Mouse (Mus musculus) limb, embryonic 13.5 days (tissue): ENCODE results near the gene Rsrc1. TPM values are rescaled to one million over a fixed set of nuclear protein-coding genes. Genes with fewer than 3 reads are reported as not detected.
"Not testable (repeated sequence)": the region's sequence is repeated elsewhere in the genome, so short reads cannot be mapped to it uniquely, and the experiment has no call there.

Source experiments
- ATAC-seq: fragments of 200-750 bp; cut with Nextera tagmentation; 2 replicates; pipeline ENCODE4 v1.8.0; 2017; ENCODE audit warnings: low read depth, moderate number of reproducible peaks, moderate TSS enrichment; ENCODE audit not compliant: low FRiP score
- H3K27ac ChIP-seq: fragments of 300-500 bp; sonication (generic); 2 replicates; pipeline ENCODE4 v1.5.1; 2015; ENCODE audit warnings: inconsistent platforms, mild to moderate bottlenecking, moderate library complexity
- H3K27me3 ChIP-seq: fragments of 300-500 bp; sonication (generic); 2 replicates; pipeline ENCODE4 v1.6.1; 2015; ENCODE audit warnings: mild to moderate bottlenecking, inconsistent platforms
- H3K36me3 ChIP-seq: fragments of 300-500 bp; sonication (generic); 2 replicates; pipeline ENCODE4 v1.6.1; 2015; ENCODE audit warnings: inconsistent platforms, mild to moderate bottlenecking, moderate library complexity
- H3K4me1 ChIP-seq: fragments of 300-500 bp; sonication (generic); 2 replicates; pipeline ENCODE4 v1.6.1; 2015; ENCODE audit warnings: inconsistent platforms
- H3K4me2 ChIP-seq: fragments of 300-500 bp; sonication (generic); replicated peaks from 2 replicates; pipeline ENCODE4 v1.6.1; 2015; ENCODE audit warnings: inconsistent platforms, mild to moderate bottlenecking, moderate library complexity
- H3K4me3 ChIP-seq: fragments of 300-500 bp; sonication (generic); 2 replicates; pipeline ENCODE4 v1.5.1; 2015; ENCODE audit warnings: moderate library complexity, mild to moderate bottlenecking, inconsistent platforms
- H3K9ac ChIP-seq: fragments of 300-500 bp; sonication (generic); 2 replicates; pipeline ENCODE4 v1.6.1; 2015; ENCODE audit warnings: mild to moderate bottlenecking, inconsistent platforms
- H3K9me3 ChIP-seq: fragments of 300-500 bp; sonication (generic); 2 replicates; pipeline ENCODE4 v1.6.1; 2016; ENCODE audit warnings: inconsistent platforms
- whole genome bisulfite sequencing: fragments of 180-500 bp; shearing (Covaris S2); methylation state at CpG from one replicate; pipeline ENCODE4 v1.1.7; 2015; 5-methylcytosine and 5-hydroxymethylcytosine counted together
- polyA plus RNA-seq: library from polyadenylated mRNA; unstranded; fragments of >200 nt; fragmentation: Nextera tagmentation; extraction: Ambion mirVana; gene quantifications from 2 replicates; pipeline ENCODE4 v1.2.1, GENCODE M21; 2015

Rsrc1 gene
- polyA plus RNA-seq, 1 experiment from 2014 or later: 46.7 TPM

DNA sequence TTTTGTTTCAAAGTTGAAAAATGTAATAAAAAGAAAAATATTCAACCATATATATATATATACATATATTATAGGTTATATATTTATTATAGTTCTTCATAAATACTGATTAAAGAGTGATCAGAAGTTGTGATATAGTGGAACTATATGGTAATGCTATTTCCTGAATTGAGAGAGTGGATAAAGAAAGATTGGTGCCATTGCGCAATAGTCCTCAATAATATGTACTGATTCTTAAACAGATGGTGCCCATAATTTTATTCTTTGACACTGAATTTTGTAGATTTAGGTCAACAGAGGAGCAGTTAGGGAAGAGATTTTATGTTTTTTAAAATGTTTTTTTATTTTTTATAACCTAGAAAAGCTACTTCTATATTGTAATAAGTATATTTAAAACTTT is 165.1 kb downstream of the Rsrc1 start:
- H3K9me3 ChIP-seq: peaks cover 3% of the 10 kb centered on the region; the same call in 1 of the 2 replicates
- WGBS: 91% methylated on average over 1 of the region's 1 CpGs
- no peak overlapping the region for H3K4me3 ChIP-seq
- no peak overlapping the region for H3K4me2 ChIP-seq
- no peak for ATAC-seq
- H3K4me1 ChIP-seq: no peaks in the 10 kb centered on the region
- no peaks in the 10 kb centered on the region for H3K27me3 ChIP-seq
- peaks cover 4% of the 10 kb centered on the region; the same call in 1 of the 2 replicates for H3K36me3 ChIP-seq
- no peak overlapping the region for H3K27ac ChIP-seq
- H3K9ac ChIP-seq: no peak overlapping the region

- no peak for ATAC-seq
- peaks cover 4% of the 10 kb centered on the region; the same call in 1 of the 2 replicates for H3K36me3 ChIP-seq
- no peak overlapping the region for H3K9ac ChIP-seq
- WGBS: 68% methylated on average over 3 of the region's 3 CpGs
- no peak overlapping the region for H3K27ac ChIP-seq
- no peak overlapping the region for H3K4me2 ChIP-seq
- no peak overlapping the region for H3K4me3 ChIP-seq
- H3K4me1 ChIP-seq: no peaks in the 10 kb centered on the region
- H3K9me3 ChIP-seq: peaks cover 3% of the 10 kb centered on the region; the same call in 1 of the 2 replicates
- H3K27me3 ChIP-seq: no peaks in the 10 kb centered on the region
Measured at GRCm38 (mm10) chr3:67147246-67147645, 166.1 kb downstream of the Rsrc1 start.

- no peak for ATAC-seq
- H3K27me3 ChIP-seq: no peaks in the 10 kb centered on the region
- no peak overlapping the region for H3K4me2 ChIP-seq
Measured at GRCm38 (mm10) chr3:67197179-67197578, 216.0 kb downstream of the Rsrc1 start.

DNA sequence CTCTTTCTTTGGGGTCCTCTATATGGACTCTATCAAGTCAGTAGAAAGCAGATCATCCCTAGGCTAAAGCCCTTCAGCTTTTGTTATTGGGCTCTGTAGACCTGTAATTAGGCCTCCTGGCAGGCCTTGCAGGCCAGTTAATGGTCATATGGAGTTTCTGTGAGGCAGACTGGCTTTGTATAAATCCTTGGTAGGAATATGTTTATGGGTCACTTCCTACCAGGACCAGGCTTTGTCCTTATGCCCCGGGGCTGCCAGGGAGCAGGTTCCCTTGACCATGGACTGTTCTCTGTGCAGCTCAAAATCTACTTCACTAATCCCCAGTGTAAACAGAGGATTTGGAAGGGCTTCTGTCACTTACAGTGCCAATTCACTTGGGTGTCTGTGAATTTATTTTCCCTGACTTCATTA is 231.9 kb downstream of the Rsrc1 start:
- Histone ChIP-seq H3K9ac (no peak overlapping the region), H3K4me2 (no peak overlapping the region), H3K36me3 (no peaks in the 10 kb centered on the region), H3K4me1 (no peaks in the 10 kb centered on the region), H3K27me3 (no peaks in the 10 kb centered on the region), H3K9me3 (no peaks in the 10 kb centered on the region), H3K27ac (no peak overlapping the region), H3K4me3 (no peak overlapping the region)
- ATAC-seq: no peak
- WGBS: 12% methylated on average over 1 of the region's 1 CpGs

More at GRCm38 (mm10) chr3:67197179-67197578, 216.0 kb downstream of the Rsrc1 start:
- Histone ChIP-seq H3K27ac (no peak overlapping the region), H3K4me1 (no peaks in the 10 kb centered on the region), H3K36me3 (no peaks in the 10 kb centered on the region), H3K9ac (no peak overlapping the region), H3K4me3 (no peak overlapping the region), H3K9me3 (no peaks in the 10 kb centered on the region)
- WGBS: 35% methylated on average over 3 of the region's 3 CpGs

GRCm38 (mm10) chr3:67232617-67233241 is 251.5 kb downstream of the Rsrc1 start:
- H3K36me3 ChIP-seq: no peaks in the 10 kb centered on the region
- H3K4me1 ChIP-seq: no peaks in the 10 kb centered on the region
- no peaks in the 10 kb centered on the region for H3K9me3 ChIP-seq
- H3K27ac ChIP-seq: no peak overlapping the region
- no peaks in the 10 kb centered on the region for H3K27me3 ChIP-seq
- H3K4me2 ChIP-seq: no peak overlapping the region
- no peak overlapping the region for H3K4me3 ChIP-seq
- WGBS: 67% methylated on average over 3 of the region's 3 CpGs
- H3K9ac ChIP-seq: no peak overlapping the region
- ATAC-seq: no peak

DNA sequence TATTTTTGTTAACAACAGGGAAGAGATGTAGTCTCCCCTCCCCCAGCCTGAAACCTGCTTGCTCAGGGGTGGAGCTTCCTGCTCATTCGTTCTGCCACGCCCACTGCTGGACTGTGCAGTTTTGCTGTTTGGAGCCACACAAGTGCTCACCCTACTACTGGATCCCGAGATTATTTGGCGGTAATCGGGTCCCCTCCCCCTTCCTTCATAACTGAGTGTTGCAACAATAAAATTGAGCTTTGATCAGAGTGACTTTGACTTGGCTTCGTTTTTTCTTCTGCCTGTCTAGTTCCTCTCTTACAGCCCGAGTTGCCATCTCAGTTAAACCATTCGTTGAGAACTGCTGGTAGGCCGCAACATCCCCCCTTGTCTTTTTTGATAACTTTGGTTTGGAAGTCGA is 261.3 kb downstream of the Rsrc1 start:
- 84% methylated on average over 10 of the region's 10 CpGs for WGBS
- H3K4me3 ChIP-seq, H3K4me1 ChIP-seq, H3K27ac ChIP-seq, H3K9me3 ChIP-seq, H3K9ac ChIP-seq, ATAC-seq, H3K36me3 ChIP-seq, H3K4me2 ChIP-seq: not testable (repeated sequence)
- H3K27me3 ChIP-seq: peaks cover 15% of the 10 kb centered on the region

DNA sequence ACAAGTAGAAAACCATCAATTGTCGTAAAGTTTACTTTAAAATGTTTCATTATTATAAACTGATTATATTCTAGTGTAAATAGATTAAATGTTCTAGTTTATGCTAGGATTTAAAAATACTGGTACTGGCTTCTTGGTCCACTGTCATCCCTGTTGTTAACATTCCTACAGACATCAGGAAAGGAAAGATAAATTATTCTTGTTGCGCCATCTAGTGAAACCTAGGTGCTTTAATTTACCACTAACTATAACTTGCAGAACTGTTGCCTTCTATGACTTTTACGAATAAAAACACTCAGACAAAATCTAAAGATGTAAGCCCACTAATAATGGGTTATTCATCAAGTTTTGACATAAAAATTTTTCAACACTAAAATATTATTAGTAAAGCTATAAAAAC is 286.3 kb downstream of the Rsrc1 start:
- Histone ChIP-seq H3K4me3 (no peak overlapping the region), H3K9me3 (no peaks in the 10 kb centered on the region), H3K9ac (no peak overlapping the region), H3K4me2 (no peak overlapping the region), H3K36me3 (no peaks in the 10 kb centered on the region), H3K4me1 (no peaks in the 10 kb centered on the region), H3K27me3 (no peaks in the 10 kb centered on the region), H3K27ac (no peak overlapping the region)
- WGBS: 62% methylated on average over 3 of the region's 3 CpGs
- no peak for ATAC-seq

DNA sequence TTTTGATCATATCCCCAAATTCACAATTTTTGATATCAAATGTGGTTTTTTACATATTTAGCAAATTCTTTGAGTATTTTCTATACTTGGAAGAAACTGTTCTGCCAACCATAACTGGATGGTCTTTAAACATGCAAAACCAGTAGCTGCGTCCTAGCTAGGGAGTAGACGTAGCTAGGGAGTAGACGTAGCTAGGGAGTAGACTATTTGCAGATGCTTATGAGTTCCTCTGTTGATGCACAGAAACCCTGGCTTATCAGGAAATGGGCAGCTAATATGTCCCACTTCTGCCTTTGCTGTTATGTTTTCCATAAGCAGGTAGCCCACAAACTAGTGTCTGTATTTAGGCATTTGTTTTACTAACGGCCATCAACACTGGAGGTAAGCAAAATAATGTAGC is 298.6 kb downstream of the Rsrc1 start:
- no peak overlapping the region for H3K9ac ChIP-seq
- no peaks in the 10 kb centered on the region for H3K4me1 ChIP-seq
- H3K27ac ChIP-seq: no peak overlapping the region
- no peaks in the 10 kb centered on the region for H3K36me3 ChIP-seq
- H3K4me3 ChIP-seq: no peak overlapping the region
- no peak for ATAC-seq
- 85% methylated on average over 4 of the region's 4 CpGs for WGBS
- H3K4me2 ChIP-seq: no peak overlapping the region
- H3K9me3 ChIP-seq: no peaks in the 10 kb centered on the region
- H3K27me3 ChIP-seq: no peaks in the 10 kb centered on the region

DNA sequence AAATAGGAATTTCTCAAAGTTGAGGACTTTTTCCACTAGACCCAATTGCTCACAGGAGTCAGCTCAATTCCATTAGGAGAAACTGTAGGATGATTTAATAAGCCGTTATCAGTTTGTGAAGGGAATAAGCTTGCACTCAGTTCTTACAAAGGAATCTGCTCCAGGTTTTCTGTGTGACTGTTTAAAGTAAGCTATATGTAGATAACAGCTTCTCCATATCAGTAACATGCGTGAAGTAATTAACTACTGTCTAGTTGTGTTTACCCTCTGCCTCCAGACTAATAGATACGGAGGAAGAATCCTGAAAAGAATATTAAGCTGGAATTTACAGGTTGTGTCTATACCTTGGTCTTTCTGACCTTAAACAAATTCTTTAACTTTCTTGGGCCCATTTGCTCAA is 299.1 kb downstream of the Rsrc1 start:
- 85% methylated on average over 3 of the region's 3 CpGs for WGBS
- Histone ChIP-seq H3K4me3 (no peak overlapping the region), H3K9ac (no peak overlapping the region), H3K4me2 (no peak overlapping the region), H3K27me3 (no peaks in the 10 kb centered on the region), H3K9me3 (no peaks in the 10 kb centered on the region), H3K4me1 (no peaks in the 10 kb centered on the region), H3K36me3 (no peaks in the 10 kb centered on the region), H3K27ac (no peak overlapping the region)
- ATAC-seq: no peak

DNA sequence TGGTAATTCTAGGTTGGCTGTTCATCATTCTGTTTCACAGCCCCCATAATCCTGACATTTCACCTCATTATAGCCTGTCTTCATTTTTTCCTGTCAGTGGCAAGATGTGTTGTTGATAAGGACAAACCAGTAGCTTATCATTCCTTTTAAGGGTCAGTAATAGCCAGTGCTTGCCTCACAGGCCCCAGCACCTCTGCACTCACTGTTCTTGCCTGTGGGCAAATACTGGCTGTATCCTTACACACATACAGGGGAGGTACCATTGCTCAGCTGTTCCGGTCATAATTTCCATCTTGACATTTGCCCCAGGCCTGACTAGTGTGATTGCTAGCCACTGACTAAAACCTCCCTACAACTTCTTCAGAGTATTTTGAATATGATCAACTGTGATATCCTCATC is 302.8 kb downstream of the Rsrc1 start:
- no peak overlapping the region for H3K4me3 ChIP-seq

GRCm38 (mm10) chr3:67284848-67285247 is 303.7 kb downstream of the Rsrc1 start:
- Histone ChIP-seq H3K9me3 (no peaks in the 10 kb centered on the region), H3K27ac (no peak overlapping the region), H3K9ac (no peak overlapping the region), H3K36me3 (no peaks in the 10 kb centered on the region), H3K4me3 (no peak overlapping the region), H3K4me1 (no peaks in the 10 kb centered on the region), H3K27me3 (0 out of 2 replicates have a peak, but pooled peaks cover 8% of the 10 kb centered on the region), H3K4me2 (no peak overlapping the region)
- WGBS: 71% methylated on average over 4 of the region's 4 CpGs
- ATAC-seq: no peak

More for the DNA sequence above, 302.8 kb downstream of the Rsrc1 start:
- Histone ChIP-seq H3K9me3 (no peaks in the 10 kb centered on the region), H3K9ac (no peak overlapping the region), H3K27ac (no peak overlapping the region), H3K36me3 (no peaks in the 10 kb centered on the region), H3K4me1 (no peaks in the 10 kb centered on the region), H3K27me3 (0 out of 2 replicates have a peak, but pooled peaks cover 8% of the 10 kb centered on the region), H3K4me2 (no peak overlapping the region)
- ATAC-seq: no peak
- WGBS: 93% methylated on average over 1 of the region's 1 CpGs

DNA sequence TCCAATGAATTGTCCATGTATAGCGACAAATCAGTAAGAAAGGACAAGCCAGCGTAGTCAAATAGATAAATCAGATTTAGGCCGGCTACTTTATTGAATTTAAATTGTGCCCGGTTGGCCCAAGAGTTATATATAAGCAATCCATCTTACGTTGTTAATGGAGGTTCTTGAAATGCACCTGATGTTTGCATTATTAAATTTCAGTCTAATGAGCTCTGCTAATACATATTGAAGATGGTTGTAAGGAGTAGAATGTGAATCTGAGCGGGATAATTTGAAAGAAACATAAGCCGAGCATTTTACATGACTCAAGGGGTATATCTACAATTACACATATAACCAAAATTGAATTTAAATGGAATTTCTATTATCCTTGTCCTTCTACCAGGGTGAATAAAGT is 307.5 kb downstream of the Rsrc1 start:
- Histone ChIP-seq H3K9me3 (no peaks in the 10 kb centered on the region), H3K36me3 (no peaks in the 10 kb centered on the region), H3K27me3 (0 out of 2 replicates have a peak, but pooled peaks cover 14% of the 10 kb centered on the region), H3K4me1 (no peaks in the 10 kb centered on the region), H3K27ac (no peak overlapping the region), H3K4me2 (no peak overlapping the region), H3K4me3 (no peak overlapping the region), H3K9ac (no peak overlapping the region)
- WGBS: 47% methylated on average over 7 of the region's 7 CpGs
- ATAC-seq: no peak

DNA sequence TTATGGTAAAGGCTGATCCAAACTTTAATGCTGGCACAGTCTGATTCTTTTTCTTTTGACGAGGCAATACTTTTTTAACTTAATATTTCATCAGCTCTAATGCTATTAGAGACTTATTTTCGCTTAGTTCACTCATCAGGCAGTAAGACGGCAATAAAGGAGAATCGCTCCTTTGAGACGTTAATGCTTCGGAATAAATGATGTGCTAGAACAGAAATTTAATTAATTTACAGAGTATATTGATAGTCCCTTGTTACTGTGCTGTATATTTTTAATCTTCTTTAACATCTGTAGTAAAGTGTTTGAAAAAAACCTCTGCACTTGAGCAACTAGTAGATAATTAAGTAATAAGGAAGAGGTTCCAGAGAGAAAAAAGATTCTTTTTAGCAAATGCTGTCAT is 308.3 kb downstream of the Rsrc1 start:
- H3K36me3 ChIP-seq: no peaks in the 10 kb centered on the region
- WGBS: 30% methylated on average over 6 of the region's 6 CpGs

More for the DNA sequence above, 308.3 kb downstream of the Rsrc1 start:
- ATAC-seq: no peak
- Histone ChIP-seq H3K4me2 (no peak overlapping the region), H3K4me1 (no peaks in the 10 kb centered on the region), H3K9me3 (no peaks in the 10 kb centered on the region), H3K9ac (no peak overlapping the region), H3K4me3 (no peak overlapping the region), H3K27ac (no peak overlapping the region), H3K27me3 (0 out of 2 replicates have a peak, but pooled peaks cover 14% of the 10 kb centered on the region)
